Mouse (Mus musculus): ENCODE results near the gene Sbf2. TPM values are rescaled to one million over a fixed set of nuclear protein-coding genes. Genes with fewer than 3 reads are reported as not detected.
"Not testable (repeated sequence)": the region's sequence is repeated elsewhere in the genome, so short reads cannot be mapped to it uniquely, and the experiment has no call there.

Sbf2 gene
- polyA plus RNA-seq, 1 experiment from 2014 or later: 38.5 TPM

- no peaks in the 10 kb centered on the region for H3K9me3 ChIP-seq (replicated peaks)
- no peak overlapping the region for H3K4me3 ChIP-seq (replicated peaks)
- no peak overlapping the region for H3K27ac ChIP-seq
- H3K27me3 ChIP-seq: no peaks in the 10 kb centered on the region
- WGBS: 77% methylated on average over 4 of the region's 4 CpGs
- H3K9ac ChIP-seq: no peak overlapping the region
- 0 out of 2 replicates have a peak, but pooled peaks cover 4% of the 10 kb centered on the region for H3K36me3 ChIP-seq
- H3K4me2 ChIP-seq: no peak overlapping the region
- no peaks in the 10 kb centered on the region for H3K4me1 ChIP-seq
- ATAC-seq (replicated peaks; ENCODE audit: low FRiP score): no peak
These were observed 9.2 kb downstream of the Sbf2 start for GRCm38 (mm10) chr7:110605476-110605875.

DNA sequence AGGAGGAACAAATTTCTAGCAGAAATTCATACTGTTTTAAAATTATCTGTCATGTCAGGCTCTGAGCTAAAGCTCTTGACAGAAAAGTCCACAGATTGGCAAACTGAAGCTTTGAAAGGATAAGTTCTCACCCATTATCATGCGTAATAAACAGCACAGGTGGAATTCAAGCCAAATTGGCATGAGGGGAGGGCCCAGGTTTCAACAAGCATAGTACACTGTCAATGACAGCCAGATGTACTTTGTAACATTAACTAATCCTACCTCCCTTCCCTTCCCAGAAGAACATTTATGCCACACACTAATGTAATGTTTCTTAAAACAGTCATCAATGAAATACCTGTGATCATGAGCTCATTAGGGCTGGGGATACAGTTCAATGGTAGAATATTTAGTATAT lies 17.6 kb downstream of the Sbf2 start:
- Histone ChIP-seq H3K9ac (no peak overlapping the region), H3K27me3 (no peaks in the 10 kb centered on the region), H3K4me1 (no peaks in the 10 kb centered on the region), H3K9me3 (replicated peaks) (0 out of 2 replicates have a peak, but pooled peaks cover 3% of the 10 kb centered on the region), H3K36me3 (peaks cover 9% of the 10 kb centered on the region; the same call in 1 of the 2 replicates), H3K27ac (no peak overlapping the region), H3K4me3 (replicated peaks) (no peak overlapping the region), H3K4me2 (no peak overlapping the region)
- ATAC-seq (replicated peaks; ENCODE audit: low FRiP score): no peak
- WGBS: 96% methylated on average over 1 of the region's 1 CpGs

GRCm38 (mm10) chr7:110593991-110594390 lies 20.7 kb downstream of the Sbf2 start:
- not testable (repeated sequence) for H3K9ac ChIP-seq; H3K9me3 ChIP-seq (replicated peaks); H3K4me1 ChIP-seq; H3K4me3 ChIP-seq (replicated peaks); H3K27ac ChIP-seq; H3K27me3 ChIP-seq; ATAC-seq (replicated peaks; ENCODE audit: low FRiP score); H3K36me3 ChIP-seq; H3K4me2 ChIP-seq
- 94% methylated on average over 3 of the region's 3 CpGs for whole genome bisulfite sequencing

GRCm38 (mm10) chr7:110587721-110588120 lies 27.0 kb downstream of the Sbf2 start:
- Histone ChIP-seq H3K4me2 (no peak overlapping the region), H3K9ac (no peak overlapping the region), H3K4me1 (no peaks in the 10 kb centered on the region), H3K27me3 (no peaks in the 10 kb centered on the region), H3K9me3 (replicated peaks) (no peaks in the 10 kb centered on the region), H3K4me3 (replicated peaks) (no peak overlapping the region), H3K36me3 (no peaks in the 10 kb centered on the region), H3K27ac (no peak overlapping the region)
- no peak for ATAC-seq (replicated peaks; ENCODE audit: low FRiP score)
- WGBS: 97% methylated on average over 1 of the region's 1 CpGs

DNA sequence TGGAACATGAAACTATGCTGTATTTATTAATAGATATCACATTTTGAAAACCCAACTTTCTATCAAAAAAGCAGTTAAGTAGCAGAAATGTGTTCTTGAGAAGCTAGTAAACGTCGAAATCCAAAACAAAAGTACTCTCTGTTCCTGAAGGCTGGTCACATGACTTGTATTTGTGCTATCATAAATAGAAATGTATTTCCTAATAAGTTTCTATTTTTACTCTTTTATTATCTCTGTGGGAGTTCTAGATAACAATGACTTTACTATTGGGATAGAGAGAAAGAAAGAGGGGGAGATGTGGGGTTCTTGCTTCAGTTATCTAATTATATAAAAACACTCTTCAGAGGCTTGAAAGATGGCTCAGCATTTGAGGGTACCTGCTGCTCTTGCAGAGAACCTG lies 29.5 kb downstream of the Sbf2 start:
- H3K9me3 ChIP-seq (replicated peaks): no peaks in the 10 kb centered on the region
- H3K36me3 ChIP-seq: no peaks in the 10 kb centered on the region
- no peak for ATAC-seq (replicated peaks; ENCODE audit: low FRiP score)
- no peaks in the 10 kb centered on the region for H3K4me1 ChIP-seq
- WGBS: 81% methylated on average over 2 of the region's 2 CpGs
- no peak overlapping the region for H3K27ac ChIP-seq
- no peak overlapping the region for H3K9ac ChIP-seq
- no peak overlapping the region for H3K4me3 ChIP-seq (replicated peaks)
- no peaks in the 10 kb centered on the region for H3K27me3 ChIP-seq
- no peak overlapping the region for H3K4me2 ChIP-seq

DNA sequence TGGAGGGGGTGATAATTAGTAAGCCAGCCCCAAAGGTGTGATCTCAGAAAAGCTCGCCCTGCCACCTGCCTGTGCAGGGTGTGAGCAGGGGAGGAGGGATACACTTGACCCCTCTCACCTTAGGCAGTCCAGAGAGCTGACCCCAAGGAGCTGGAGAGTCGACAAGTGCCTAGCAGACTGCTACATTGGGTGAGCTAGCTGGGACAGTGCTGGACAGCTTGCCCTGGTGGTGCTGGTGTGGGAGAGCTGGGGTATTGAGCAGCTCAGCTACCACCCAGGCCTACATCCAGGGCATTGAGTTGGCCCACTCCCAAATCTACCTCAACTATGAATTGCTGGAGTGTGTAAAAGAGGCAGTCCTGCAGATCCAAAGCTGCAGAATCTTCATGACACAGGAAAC lies 30.6 kb downstream of the Sbf2 start:
- Histone ChIP-seq H3K36me3 (no peaks in the 10 kb centered on the region), H3K27ac (no peak overlapping the region), H3K9ac (no peak overlapping the region), H3K4me3 (replicated peaks) (no peak overlapping the region), H3K9me3 (replicated peaks) (no peaks in the 10 kb centered on the region), H3K4me2 (no peak overlapping the region), H3K4me1 (no peaks in the 10 kb centered on the region), H3K27me3 (no peaks in the 10 kb centered on the region)
- ATAC-seq (replicated peaks; ENCODE audit: low FRiP score): no peak; the same call in 1 of the 2 replicates
- 48% methylated on average over 2 of the region's 2 CpGs for WGBS

GRCm38 (mm10) chr7:110583705-110584104 lies 31.0 kb downstream of the Sbf2 start:
- Histone ChIP-seq H3K4me2 (no peak overlapping the region), H3K4me1 (no peaks in the 10 kb centered on the region), H3K36me3 (no peaks in the 10 kb centered on the region), H3K4me3 (replicated peaks) (no peak overlapping the region), H3K27me3 (no peaks in the 10 kb centered on the region), H3K9me3 (replicated peaks) (no peaks in the 10 kb centered on the region), H3K9ac (no peak overlapping the region), H3K27ac (no peak overlapping the region)
- no peak for ATAC-seq (replicated peaks; ENCODE audit: low FRiP score)
- WGBS: 97% methylated on average over 3 of the region's 3 CpGs

- H3K4me3 ChIP-seq (replicated peaks): no peak overlapping the region
- no peaks in the 10 kb centered on the region for H3K27me3 ChIP-seq
- WGBS: 81% methylated on average over 4 of the region's 4 CpGs
- no peaks in the 10 kb centered on the region for H3K9me3 ChIP-seq (replicated peaks)
- H3K4me2 ChIP-seq: no peak overlapping the region
- H3K9ac ChIP-seq: no peak overlapping the region
- H3K27ac ChIP-seq: no peak overlapping the region
- no peaks in the 10 kb centered on the region for H3K4me1 ChIP-seq
- H3K36me3 ChIP-seq: no peaks in the 10 kb centered on the region
- no peak for ATAC-seq (replicated peaks; ENCODE audit: low FRiP score)
These were observed 48.7 kb downstream of the Sbf2 start for GRCm38 (mm10) chr7:110565815-110566549.

DNA sequence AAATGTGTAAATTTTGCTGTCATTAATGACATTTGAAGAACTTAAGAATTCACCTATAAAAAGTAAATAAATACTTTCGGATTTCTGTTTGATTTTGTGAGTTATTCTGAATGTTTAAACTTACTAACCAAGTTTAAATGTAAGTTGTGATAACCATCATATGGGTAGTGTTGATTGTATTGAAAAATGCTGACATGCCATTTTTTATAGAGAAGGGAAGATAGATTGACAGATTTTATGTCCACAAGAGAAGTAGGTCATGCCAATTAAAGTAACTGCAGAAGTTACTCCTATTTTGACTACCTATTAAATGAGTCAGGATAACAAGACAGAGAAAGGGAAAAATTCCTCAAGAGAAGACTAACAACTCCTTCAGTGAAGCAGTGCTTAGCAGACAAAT lies 53.1 kb downstream of the Sbf2 start:
- no peak overlapping the region for H3K9ac ChIP-seq
- H3K27me3 ChIP-seq: no peaks in the 10 kb centered on the region
- no peak overlapping the region for H3K27ac ChIP-seq
- H3K4me2 ChIP-seq: no peak overlapping the region
- WGBS: 93% methylated on average over 1 of the region's 1 CpGs
- no peaks in the 10 kb centered on the region for H3K4me1 ChIP-seq
- peaks cover 11% of the 10 kb centered on the region; the same call in 1 of the 2 replicates for H3K36me3 ChIP-seq
- no peak overlapping the region for H3K4me3 ChIP-seq (replicated peaks)
- no peak for ATAC-seq (replicated peaks; ENCODE audit: low FRiP score)
- no peaks in the 10 kb centered on the region for H3K9me3 ChIP-seq (replicated peaks)

- Histone ChIP-seq H3K4me1 (0 out of 2 replicates have a peak, but pooled peaks cover 2% of the 10 kb centered on the region), H3K4me2 (no peak overlapping the region), H3K9me3 (replicated peaks) (no peaks in the 10 kb centered on the region), H3K9ac (no peak overlapping the region), H3K27ac (no peak overlapping the region), H3K4me3 (replicated peaks) (no peak overlapping the region), H3K36me3 (peaks cover 11% of the 10 kb centered on the region; the same call in 1 of the 2 replicates), H3K27me3 (no peaks in the 10 kb centered on the region)
- no peak for ATAC-seq (replicated peaks; ENCODE audit: low FRiP score)
These were observed 57.7 kb downstream of the Sbf2 start for GRCm38 (mm10) chr7:110557001-110557400.

DNA sequence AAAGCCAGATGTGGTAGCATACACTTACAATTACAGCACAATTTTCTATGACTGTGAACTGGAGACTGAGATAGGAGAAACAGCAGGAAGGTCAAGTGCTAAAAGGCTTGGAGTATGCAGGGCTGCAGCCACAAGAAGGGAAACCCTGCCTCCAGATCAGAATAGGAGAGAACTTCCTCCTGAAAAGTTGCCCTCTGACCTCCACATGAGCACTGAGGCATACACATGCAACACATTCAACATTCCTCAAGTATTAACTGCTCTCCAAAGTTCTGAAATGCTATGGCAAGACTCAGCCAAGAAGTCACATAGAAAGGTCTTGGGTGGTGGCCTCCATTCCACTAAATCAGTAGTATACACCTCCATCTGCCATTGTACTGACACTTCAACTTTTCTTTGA lies 58.5 kb downstream of the Sbf2 start:
- Histone ChIP-seq H3K4me2 (no peak overlapping the region), H3K9ac (no peak overlapping the region), H3K9me3 (replicated peaks) (no peaks in the 10 kb centered on the region), H3K4me1 (0 out of 2 replicates have a peak, but pooled peaks cover 2% of the 10 kb centered on the region), H3K36me3 (peaks cover 11% of the 10 kb centered on the region; the same call in 1 of the 2 replicates), H3K27me3 (no peaks in the 10 kb centered on the region), H3K4me3 (replicated peaks) (no peak overlapping the region), H3K27ac (no peak overlapping the region)
- ATAC-seq (replicated peaks; ENCODE audit: low FRiP score): no peak

GRCm38 (mm10) chr7:110555260-110555659 lies 59.5 kb downstream of the Sbf2 start:
- Histone ChIP-seq H3K36me3 (peaks cover 11% of the 10 kb centered on the region; the same call in 1 of the 2 replicates), H3K9ac (no peak overlapping the region), H3K4me1 (0 out of 2 replicates have a peak, but pooled peaks cover 2% of the 10 kb centered on the region), H3K9me3 (replicated peaks) (no peaks in the 10 kb centered on the region), H3K4me2 (no peak overlapping the region), H3K27ac (no peak overlapping the region), H3K4me3 (replicated peaks) (no peak overlapping the region), H3K27me3 (no peaks in the 10 kb centered on the region)
- no peak for ATAC-seq (replicated peaks; ENCODE audit: low FRiP score)
- 90% methylated on average over 1 of the region's 1 CpGs for WGBS

DNA sequence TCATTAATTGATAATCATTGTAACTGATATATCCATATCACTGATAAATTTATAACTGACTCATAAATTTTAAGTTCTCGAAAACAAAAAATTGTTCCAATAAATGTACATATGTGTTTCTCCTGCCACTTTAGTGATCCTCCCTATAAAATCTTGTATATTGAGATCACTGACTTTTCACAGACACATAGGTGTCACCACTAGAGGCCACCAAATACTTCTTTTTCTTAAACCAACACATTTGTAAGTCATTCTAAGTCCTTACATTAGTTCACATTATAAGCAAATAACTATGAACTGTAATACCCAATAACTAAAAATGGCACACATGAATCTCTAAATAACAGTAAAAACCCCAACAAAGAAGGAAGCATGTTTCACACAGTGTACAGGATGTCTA lies 66.5 kb downstream of the Sbf2 start:
- no peaks in the 10 kb centered on the region for H3K27me3 ChIP-seq
- no peak overlapping the region for H3K9ac ChIP-seq
- ATAC-seq (replicated peaks; ENCODE audit: low FRiP score): no peak
- WGBS: 81% methylated on average over 1 of the region's 1 CpGs
- H3K36me3 ChIP-seq: no peaks in the 10 kb centered on the region
- no peaks in the 10 kb centered on the region for H3K9me3 ChIP-seq (replicated peaks)
- H3K27ac ChIP-seq: no peak overlapping the region
- no peak overlapping the region for H3K4me3 ChIP-seq (replicated peaks)
- H3K4me2 ChIP-seq: no peak overlapping the region
- 0 out of 2 replicates have a peak, but pooled peaks cover under 1% of the 10 kb centered on the region for H3K4me1 ChIP-seq

Data from kidney, embryonic 15.5 days (tissue).